Mouse (Mus musculus): ENCODE results near the gene Krt1.

DNA sequence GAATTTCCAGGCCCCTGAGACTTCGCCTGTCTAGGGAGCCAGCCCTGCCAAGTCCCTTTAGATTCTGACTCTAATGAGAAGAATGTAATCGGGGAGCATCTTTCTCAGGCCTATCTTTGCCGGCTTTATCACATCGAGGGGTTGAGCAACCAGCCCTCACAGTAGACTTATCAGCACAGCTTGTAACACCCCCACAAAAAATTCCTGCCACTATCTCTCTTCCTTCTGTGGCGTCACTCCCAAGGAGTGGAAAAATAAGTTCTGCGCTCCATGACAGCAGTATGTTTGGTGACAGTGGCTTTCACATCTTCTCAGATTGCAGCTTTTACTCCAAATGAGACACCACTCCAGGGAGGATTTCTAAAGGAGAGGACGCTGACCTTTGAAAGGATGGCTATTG, 16.2 kb upstream of the Krt1 start:
- TF ChIP-seq GATA1 (IDR thresholded peaks at IDR 0.05; ENCODE audit: low read length) (no peak), TAL1 (IDR thresholded peaks at IDR 0.05; ENCODE audit: low read length) (no peak)

All from erythroblast, embryonic 14.5 days (primary cell).